9 mouse cellular contexts compared by ENCODE assay signal in the genomic region with DNA sequence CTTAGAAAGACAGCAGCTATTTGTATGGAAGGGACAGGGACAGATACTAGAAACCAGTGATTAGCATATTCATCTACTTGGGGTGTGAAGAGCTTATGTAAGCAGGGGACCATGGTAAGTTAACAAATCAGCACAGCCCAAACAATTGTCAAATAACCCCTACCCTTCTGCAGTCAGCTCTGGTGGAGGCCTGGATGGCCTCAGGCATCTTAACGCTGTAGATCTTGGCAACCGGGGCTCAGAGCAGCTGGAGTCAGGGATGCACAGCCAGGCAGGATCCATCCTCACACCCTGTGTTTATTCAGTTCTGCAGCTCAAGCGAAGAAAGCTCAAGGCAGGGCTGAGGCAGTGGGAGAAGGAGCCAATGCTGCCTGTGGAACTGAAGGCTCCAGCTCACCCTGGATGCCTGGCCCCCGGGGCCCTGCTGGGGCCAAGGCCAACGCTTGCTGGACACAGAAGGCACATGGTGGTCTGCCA.
DNase-seq lines count a peak whose midpoint lies in the region; ATAC-seq lines count a peak whose summit lies in the region.
"Had no signal": no experiment of that assay in that cellular context is flagged by ENCODE, and none has a peak within 500 bp of the region (broad histone marks: within the 10 kb centered on the region; RNA-seq: fewer than 3 reads in every experiment).

No protein-coding gene starts in this region.

- WGBS in neural tube, embryonic 13.5 days, result 27% methylated on average over 5 of the region's 5 CpGs

- ATAC-seq in neural tube, embryonic 13.5 days (ENCODE audit: low read depth), result peak; percentile 64

- DNase-seq in kidney, postnatal 10 days, result peak; percentile 47
- no peak for DNase-seq in kidney, adult 18-20 months
- peak; percentile 19 to 54 for DNase-seq in cerebellum, postnatal 14 days
- DNase-seq in heart, postnatal 25 days (ENCODE audit: low spot score), result peak; percentile 49
- no peak for DNase-seq in layer of hippocampus, adult 18-20 months (ENCODE audit: low spot score in 2 of 2)
- no peak for DNase-seq in spleen, adult 18-20 months
- no peak for DNase-seq in adrenal gland, adult (ENCODE audit: inconsistent age in 2 of 2, low spot score in 1 of 2)
- DNase-seq: liver, embryonic 13.5 days had no signal

- H3K9ac ChIP-seq in neural tube, embryonic 13.5 days, result no peak overlapping the region
- H3K9ac ChIP-seq: liver, embryonic 13.5 days had no signal

- intact Hi-C loops in heart, postnatal 25 days (cut with DNase I), result no loop called here

- H3K27ac ChIP-seq in neural tube, embryonic 13.5 days (replicated peaks), result peak overlapping the region; percentile 72; the same call in 1 of the 2 replicates
- H3K27ac ChIP-seq: liver, embryonic 13.5 days had no signal

- no peak overlapping the region for H3K4me3 ChIP-seq in neural tube, embryonic 13.5 days
- H3K4me3 ChIP-seq: liver, embryonic 13.5 days had no signal

- no peaks in the 10 kb centered on the region for H3K36me3 ChIP-seq in neural tube, embryonic 13.5 days
- H3K36me3 ChIP-seq: liver, embryonic 13.5 days had no signal

- H3K4me2 ChIP-seq in neural tube, embryonic 13.5 days, result no peak overlapping the region
- H3K4me2 ChIP-seq: liver, embryonic 13.5 days had no signal

- no peaks in the 10 kb centered on the region for H3K27me3 ChIP-seq in neural tube, embryonic 13.5 days
- H3K27me3 ChIP-seq: liver, embryonic 13.5 days had no signal

- 0 out of 2 replicates have a peak, but pooled peaks cover 4% of the 10 kb centered on the region for H3K9me3 ChIP-seq in neural tube, embryonic 13.5 days
- H3K9me3 ChIP-seq: liver, embryonic 13.5 days had no signal

- peaks cover 17% of the 10 kb centered on the region for H3K4me1 ChIP-seq in neural tube, embryonic 13.5 days (replicated peaks)
- H3K4me1 ChIP-seq: liver, embryonic 13.5 days had no signal

Comparison
In these comparisons a context has a peak if more than half of its experiments do, and no peak if none do; other contexts are left out.
1. DNase-seq: peak in kidney, postnatal 10 days (single experiment), cerebellum, postnatal 14 days (2 of 2) and heart, postnatal 25 days (single experiment); none in kidney, adult 18-20 months (single experiment), layer of hippocampus, adult 18-20 months (0 of 2), spleen, adult 18-20 months (0 of 2) and adrenal gland, adult (0 of 2).